Mouse (Mus musculus) heart, embryonic 15.5 days (tissue): ENCODE results near the gene Atg16l2. TPM values are rescaled to one million over a fixed set of nuclear protein-coding genes. Genes with fewer than 3 reads are reported as not detected.

Source experiments
- ATAC-seq: fragments of 200-750 bp; cut with Nextera tagmentation; replicated peaks from 2 replicates; pipeline ENCODE4 v1.8.0; 2017; ENCODE audit warnings: low read depth, moderate TSS enrichment; ENCODE audit not compliant: insufficient number of reproducible peaks, insufficient read depth, low FRiP score
- H3K27ac ChIP-seq: fragments of 300-500 bp; sonication (generic); 2 replicates; pipeline ENCODE4 v1.5.1; 2015; ENCODE audit warnings: mild to moderate bottlenecking, inconsistent platforms
- H3K27me3 ChIP-seq: fragments of 300-500 bp; sonication (generic); 2 replicates; pipeline ENCODE4 v1.6.1; 2015; ENCODE audit warnings: inconsistent platforms
- H3K36me3 ChIP-seq: fragments of 300-500 bp; sonication (generic); 2 replicates; pipeline ENCODE4 v1.6.1; 2015; ENCODE audit warnings: mild to moderate bottlenecking, inconsistent platforms
- H3K4me1 ChIP-seq: fragments of 300-500 bp; sonication (generic); replicated peaks from 2 replicates; pipeline ENCODE4 v1.6.1; 2015; ENCODE audit warnings: inconsistent platforms
- H3K4me2 ChIP-seq: fragments of 300-500 bp; sonication (generic); 2 replicates; pipeline ENCODE4 v1.6.1; 2015; ENCODE audit warnings: inconsistent platforms, mild to moderate bottlenecking, moderate library complexity
- H3K4me3 ChIP-seq: fragments of 300-500 bp; sonication (generic); 2 replicates; pipeline ENCODE4 v1.5.1; 2015; ENCODE audit warnings: mild to moderate bottlenecking, inconsistent platforms
- H3K9ac ChIP-seq: fragments of 300-500 bp; sonication (generic); 2 replicates; pipeline ENCODE4 v1.6.1; 2015; ENCODE audit warnings: mild to moderate bottlenecking, inconsistent platforms
- H3K9me3 ChIP-seq: fragments of 300-500 bp; sonication (generic); replicated peaks from 2 replicates; pipeline ENCODE4 v1.6.1; 2016; ENCODE audit warnings: inconsistent platforms
- WGBS: fragments of 180-500 bp; shearing (Covaris S2); methylation state at CpG from one replicate; pipeline ENCODE4 v1.1.7; 2015; ENCODE audit warnings: mixed read lengths; 5-methylcytosine and 5-hydroxymethylcytosine counted together
- polyA plus RNA-seq: library from polyadenylated mRNA; unstranded; fragments of >200 nt; fragmentation: Nextera tagmentation; extraction: Ambion mirVana; gene quantifications from 2 replicates; pipeline ENCODE4 v1.2.1, GENCODE M21; 2015

Gene Atg16l2
- polyA plus RNA-seq: 28.1 and 30.5 TPM in 2 replicates

GRCm38 (mm10) chr7:101301881-101302456 lies at the start of gene Atg16l2:
Atg16l2 (minus strand) TSS chr7:101302251.
- H3K9ac ChIP-seq: peak within 1 kb of the TSS; percentile 87
- H3K36me3 ChIP-seq: no peaks in the 10 kb centered on the region
- WGBS: under 1% methylated on average over 39 of the region's 39 CpGs
- peak within 1 kb of the TSS; percentile 92 for H3K4me2 ChIP-seq
- H3K4me3 ChIP-seq: peak within 1 kb of the TSS; percentile 81
- H3K4me1 ChIP-seq: peaks cover 29% of the 10 kb centered on the region
- H3K9me3 ChIP-seq: no peaks in the 10 kb centered on the region
- peak; percentile 97 for ATAC-seq
- peak within 1 kb of the TSS; percentile 90 for H3K27ac ChIP-seq
- H3K27me3 ChIP-seq: 0 out of 2 replicates have a peak, but pooled peaks cover 6% of the 10 kb centered on the region

DNA sequence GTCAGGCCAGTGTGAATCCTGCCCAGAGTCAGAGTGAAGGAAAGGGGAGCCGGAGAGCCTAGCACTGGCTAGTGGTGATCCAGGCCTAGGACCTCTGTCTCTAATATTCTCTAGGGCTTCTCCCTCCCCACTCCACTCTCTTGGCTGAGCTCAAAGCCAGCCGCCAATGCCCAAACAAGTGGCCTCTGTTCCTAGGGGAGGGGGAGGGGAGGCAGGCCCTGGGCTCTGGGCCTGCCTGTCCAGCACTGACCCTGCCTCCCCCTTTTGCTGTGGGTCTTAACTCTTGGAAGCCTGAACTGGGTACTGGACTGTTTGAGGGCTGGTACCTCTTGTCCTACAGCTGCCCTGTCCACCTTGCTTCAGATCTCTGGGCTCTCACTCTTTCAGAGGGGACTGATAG lies 47.8 kb upstream of the Atg16l2 start:
- Histone ChIP-seq H3K36me3 (no peaks in the 10 kb centered on the region), H3K27ac (no peak overlapping the region), H3K4me2 (no peak overlapping the region), H3K27me3 (peaks cover 29% of the 10 kb centered on the region), H3K9ac (no peak overlapping the region), H3K9me3 (no peaks in the 10 kb centered on the region), H3K4me3 (no peak overlapping the region), H3K4me1 (peaks cover 45% of the 10 kb centered on the region)
- 59% methylated on average over 2 of the region's 2 CpGs for WGBS
- ATAC-seq: no peak

DNA sequence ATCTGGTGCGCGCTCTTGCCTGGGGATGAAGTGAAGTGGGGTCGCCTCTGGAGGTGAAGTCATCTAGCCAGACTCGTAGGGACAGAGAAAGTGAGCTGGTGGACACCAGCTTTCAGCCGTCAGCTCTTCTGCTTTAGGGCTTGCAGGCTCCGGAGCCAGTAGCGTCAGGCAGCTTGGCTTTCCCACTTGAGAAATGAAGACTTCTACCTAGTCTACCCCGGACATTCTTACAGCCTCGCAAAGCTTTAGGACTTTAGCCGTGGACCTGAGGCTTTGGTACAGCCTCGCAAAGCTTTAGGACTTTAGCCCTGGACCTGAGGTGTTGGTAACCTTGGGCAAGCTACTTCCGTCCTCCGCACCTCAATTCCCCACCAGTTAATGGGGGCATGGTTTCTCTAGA lies 46.3 kb upstream of the Atg16l2 start:
- peak overlapping the region; percentile 63 for H3K9ac ChIP-seq
- H3K4me3 ChIP-seq: peak overlapping the region; percentile 63
- no peaks in the 10 kb centered on the region for H3K36me3 ChIP-seq
- WGBS: 4% methylated on average over 13 of the region's 13 CpGs
- H3K9me3 ChIP-seq: no peaks in the 10 kb centered on the region
- H3K27me3 ChIP-seq: peaks cover 30% of the 10 kb centered on the region
- H3K27ac ChIP-seq: no peak overlapping the region
- no peak for ATAC-seq
- H3K4me1 ChIP-seq: peaks cover 50% of the 10 kb centered on the region
- peak overlapping the region; percentile 95 for H3K4me2 ChIP-seq

GRCm38 (mm10) chr7:101347767-101348270 lies 45.8 kb upstream of the Atg16l2 start, which contains the start of gene Arap1:
Arap1 (plus strand) TSS chr7:101348067.
- H3K9ac ChIP-seq: peak within 1 kb of the TSS; percentile 63
- peak within 1 kb of the TSS; percentile 95 for H3K4me2 ChIP-seq
- peak; percentile 81 for ATAC-seq
- peaks cover 32% of the 10 kb centered on the region for H3K27me3 ChIP-seq
- H3K9me3 ChIP-seq: no peaks in the 10 kb centered on the region
- peaks cover 55% of the 10 kb centered on the region for H3K4me1 ChIP-seq
- under 1% methylated on average over 35 of the region's 35 CpGs for WGBS
- H3K36me3 ChIP-seq: no peaks in the 10 kb centered on the region
- peak within 1 kb of the TSS; percentile 63 for H3K4me3 ChIP-seq
- H3K27ac ChIP-seq: no peak within 1 kb of the TSS

- H3K4me1 ChIP-seq: peaks cover 63% of the 10 kb centered on the region
These were observed 44.9 kb upstream of the Atg16l2 start for GRCm38 (mm10) chr7:101346991-101347390.

GRCm38 (mm10) chr7:101344892-101345291 lies 42.8 kb upstream of the Atg16l2 start:
- Histone ChIP-seq H3K27ac (peak overlapping the region; percentile 9; the same call in 1 of the 2 replicates), H3K9me3 (no peaks in the 10 kb centered on the region)

More at GRCm38 (mm10) chr7:101346991-101347390, 44.9 kb upstream of the Atg16l2 start:
- H3K9ac ChIP-seq: no peak overlapping the region
- ATAC-seq: no peak
- no peaks in the 10 kb centered on the region for H3K9me3 ChIP-seq
- WGBS: 51% methylated on average over 2 of the region's 2 CpGs
- no peak overlapping the region for H3K4me3 ChIP-seq
- no peaks in the 10 kb centered on the region for H3K36me3 ChIP-seq
- H3K27me3 ChIP-seq: peaks cover 30% of the 10 kb centered on the region
- no peak overlapping the region for H3K27ac ChIP-seq
- H3K4me2 ChIP-seq: no peak overlapping the region

DNA sequence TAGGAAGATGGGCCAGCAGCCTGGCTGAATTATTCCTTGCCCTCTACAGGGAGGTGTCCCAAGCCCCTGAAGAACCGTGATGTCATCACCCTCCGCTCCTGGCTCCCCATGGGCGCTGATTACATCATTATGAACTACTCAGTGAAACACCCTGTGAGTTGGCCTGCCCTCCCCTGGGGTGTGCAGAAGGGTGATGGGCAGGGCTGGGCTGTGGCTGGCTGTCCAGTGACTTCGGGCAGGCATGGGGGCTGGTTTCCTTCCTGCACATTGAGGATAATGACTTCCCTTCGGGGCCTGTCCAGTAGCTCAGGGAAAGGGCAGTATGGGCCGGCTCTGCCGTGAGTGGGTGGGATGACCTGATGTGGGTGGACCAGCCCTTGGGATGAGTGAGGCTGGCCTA lies 41.1 kb upstream of the Atg16l2 start:
- Histone ChIP-seq H3K4me1 (peaks cover 51% of the 10 kb centered on the region), H3K27me3 (peaks cover 13% of the 10 kb centered on the region; the same call in 1 of the 2 replicates), H3K4me3 (no peak overlapping the region), H3K9ac (no peak overlapping the region), H3K9me3 (no peaks in the 10 kb centered on the region), H3K36me3 (no peaks in the 10 kb centered on the region), H3K27ac (no peak overlapping the region), H3K4me2 (no peak overlapping the region)
- no peak for ATAC-seq
- 70% methylated on average over 7 of the region's 7 CpGs for WGBS

More at GRCm38 (mm10) chr7:101344892-101345291, 42.8 kb upstream of the Atg16l2 start:
- Histone ChIP-seq H3K27me3 (peaks cover 26% of the 10 kb centered on the region), H3K4me1 (peaks cover 67% of the 10 kb centered on the region), H3K4me2 (no peak overlapping the region), H3K4me3 (no peak overlapping the region), H3K9ac (no peak overlapping the region), H3K36me3 (no peaks in the 10 kb centered on the region)
- no peak for ATAC-seq
- 46% methylated on average over 4 of the region's 4 CpGs for WGBS

DNA sequence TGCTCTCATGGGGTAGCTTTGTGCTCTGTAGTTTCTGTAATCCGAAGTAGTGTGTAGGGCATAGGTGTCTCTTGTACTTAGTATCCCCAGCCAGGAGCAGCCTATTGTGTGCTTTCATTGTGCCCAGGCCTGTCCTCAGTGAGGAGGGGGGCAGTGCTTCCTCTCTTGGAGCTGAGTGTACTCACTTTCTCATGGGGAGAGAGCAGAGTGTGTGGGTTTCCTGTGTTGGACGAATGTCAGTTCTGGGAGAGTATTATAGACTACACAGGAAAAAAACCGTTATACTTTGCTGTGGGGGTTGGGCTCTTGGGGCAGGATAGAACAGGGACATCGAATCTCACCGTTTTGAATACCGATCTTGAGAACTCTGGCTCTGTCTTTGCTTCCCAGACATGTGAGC lies 39.4 kb upstream of the Atg16l2 start:
- H3K9me3 ChIP-seq: no peaks in the 10 kb centered on the region
- peaks cover 13% of the 10 kb centered on the region; the same call in 1 of the 2 replicates for H3K27me3 ChIP-seq
- peak overlapping the region; percentile 24; the same call in 1 of the 2 replicates for H3K27ac ChIP-seq
- H3K4me3 ChIP-seq: no peak overlapping the region
- H3K9ac ChIP-seq: no peak overlapping the region
- ATAC-seq: 0 out of 2 replicates have a peak, but pooled peaks have one; percentile 19
- no peaks in the 10 kb centered on the region for H3K36me3 ChIP-seq
- H3K4me2 ChIP-seq: no peak overlapping the region
- H3K4me1 ChIP-seq: peaks cover 40% of the 10 kb centered on the region
- 51% methylated on average over 6 of the region's 6 CpGs for WGBS

DNA sequence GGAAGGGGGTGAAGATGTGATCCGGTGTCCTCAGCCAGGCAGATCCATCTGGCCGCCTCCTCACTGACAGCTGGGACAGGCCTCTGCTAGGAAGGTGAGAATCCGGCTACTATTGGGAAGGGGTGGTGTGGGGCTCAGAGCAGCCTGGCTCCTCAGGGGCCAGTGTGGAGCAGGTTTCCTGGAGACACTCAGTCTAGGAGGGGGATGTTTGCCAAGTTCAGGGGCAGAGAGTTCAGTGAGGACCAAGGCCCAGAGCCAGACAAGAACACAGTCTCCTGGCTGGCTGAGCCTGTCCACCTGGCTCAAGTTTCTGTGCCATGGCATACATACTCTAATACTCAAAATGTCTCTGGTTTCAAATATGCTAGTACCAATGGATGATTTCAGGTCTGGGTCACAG lies 35.4 kb upstream of the Atg16l2 start:
- 85% methylated on average over 3 of the region's 3 CpGs for WGBS
- Histone ChIP-seq H3K4me3 (no peak overlapping the region), H3K27ac (no peak overlapping the region), H3K9ac (no peak overlapping the region), H3K27me3 (no peaks in the 10 kb centered on the region), H3K9me3 (no peaks in the 10 kb centered on the region), H3K36me3 (no peaks in the 10 kb centered on the region), H3K4me1 (peaks cover 8% of the 10 kb centered on the region), H3K4me2 (no peak overlapping the region)
- ATAC-seq: no peak

DNA sequence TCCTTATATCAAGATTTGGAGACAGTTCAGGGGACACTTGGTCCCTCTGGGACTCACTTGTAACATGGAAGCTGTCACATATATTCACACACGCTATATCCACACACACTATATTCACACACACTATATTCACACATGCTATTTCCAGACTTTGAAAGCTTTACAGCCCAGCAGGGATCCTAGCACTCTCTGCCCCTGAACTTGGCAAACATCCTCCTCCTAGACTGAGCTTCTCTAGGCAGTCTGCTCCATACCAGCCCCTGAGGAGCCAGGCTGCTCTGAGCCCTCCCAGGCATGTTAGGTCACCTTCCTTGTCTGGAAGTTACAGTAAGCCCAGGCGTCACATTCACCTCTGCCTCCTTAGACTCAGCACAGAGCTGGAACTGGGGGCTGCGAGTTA lies 34.6 kb upstream of the Atg16l2 start:
- 72% methylated on average over 3 of the region's 3 CpGs for WGBS
- Histone ChIP-seq H3K4me3 (no peak overlapping the region), H3K36me3 (no peaks in the 10 kb centered on the region), H3K27me3 (no peaks in the 10 kb centered on the region), H3K4me1 (peaks cover 4% of the 10 kb centered on the region; the same call in 1 of the 2 replicates), H3K9ac (no peak overlapping the region), H3K27ac (no peak overlapping the region), H3K9me3 (no peaks in the 10 kb centered on the region), H3K4me2 (no peak overlapping the region)
- ATAC-seq: no peak

DNA sequence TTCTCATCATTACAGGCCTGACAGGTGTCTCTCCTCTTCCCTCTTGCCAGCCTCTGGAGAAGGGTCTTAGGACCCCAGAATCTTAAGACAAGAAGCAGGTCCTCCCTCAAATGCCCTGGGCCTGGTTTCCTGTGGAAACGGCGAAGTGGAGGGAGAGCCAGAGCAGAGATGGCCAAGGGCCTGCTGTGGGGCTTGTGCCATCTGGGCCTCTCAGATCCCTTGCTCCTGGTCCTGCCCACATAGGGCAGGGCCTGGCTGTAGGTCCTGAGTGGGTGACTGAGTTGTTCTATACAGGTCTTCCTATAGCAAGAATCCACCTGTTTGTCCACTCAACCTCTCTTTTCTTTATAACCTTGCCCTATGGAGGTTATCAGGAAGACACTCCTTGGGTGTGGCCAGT lies 33.2 kb upstream of the Atg16l2 start:
- H3K9me3 ChIP-seq: no peaks in the 10 kb centered on the region
- no peak overlapping the region for H3K4me2 ChIP-seq
- no peaks in the 10 kb centered on the region for H3K36me3 ChIP-seq
- ATAC-seq: no peak
- no peak overlapping the region for H3K9ac ChIP-seq
- no peak overlapping the region for H3K27ac ChIP-seq
- H3K4me1 ChIP-seq: 0 out of 2 replicates have a peak, but pooled peaks cover 4% of the 10 kb centered on the region
- WGBS: 84% methylated on average over 2 of the region's 2 CpGs
- H3K27me3 ChIP-seq: no peaks in the 10 kb centered on the region
- H3K4me3 ChIP-seq: no peak overlapping the region
